Mouse (Mus musculus): ENCODE data around the gene Slc44a3. TPM values are rescaled to one million over a fixed set of nuclear protein-coding genes. Genes with fewer than 3 reads are reported as not detected.

Gene Slc44a3
- polyA plus RNA-seq, 1 experiment = 2.3 TPM

GRCm38 (mm10) chr3:121451404-121451803, 80.8 kb downstream of the Slc44a3 start:
- Histone ChIP-seq H3K4me2 (ENCODE audit: low read depth) (no peak overlapping the region), H3ac (ENCODE audit: control insufficient read depth, insufficient read length) (no peak overlapping the region), H3K79me2 (ENCODE audit: control insufficient read depth, insufficient read depth) (peaks cover 65% of the 10 kb centered on the region), H3K27me3 (ENCODE audit: control insufficient read depth, insufficient read depth, insufficient read length) (no peaks in the 10 kb centered on the region), H3K36me3 (ENCODE audit: control insufficient read depth, insufficient read depth) (peaks cover 57% of the 10 kb centered on the region), H3K4me3 (no peak overlapping the region)
- TF ChIP-seq CEBPB (IDR thresholded peaks at IDR 0.05; ENCODE audit: insufficient read depth, poor library complexity, severe bottlenecking) = no peak

GRCm38 (mm10) chr3:121449527-121449926, 82.7 kb downstream of the Slc44a3 start:
- no peak overlapping the region for H3K4me3 ChIP-seq
- H3K36me3 ChIP-seq (ENCODE audit: control insufficient read depth, insufficient read depth) = peaks cover 41% of the 10 kb centered on the region

GRCm38 (mm10) chr3:121448606-121449005, 83.6 kb downstream of the Slc44a3 start:
- peaks cover 92% of the 10 kb centered on the region for H3K79me2 ChIP-seq (ENCODE audit: control insufficient read depth, insufficient read depth)
- peaks cover 40% of the 10 kb centered on the region for H3K36me3 ChIP-seq (ENCODE audit: control insufficient read depth, insufficient read depth)
- H3K27me3 ChIP-seq (ENCODE audit: control insufficient read depth, insufficient read depth, insufficient read length) = no peaks in the 10 kb centered on the region
- no peak overlapping the region for H3K4me3 ChIP-seq
- H3ac ChIP-seq (ENCODE audit: control insufficient read depth, insufficient read length) = no peak overlapping the region
- TF ChIP-seq MAX (IDR thresholded peaks at IDR 0.05; ENCODE audit: low read depth) = no peak
- TF ChIP-seq CEBPB (IDR thresholded peaks at IDR 0.05; ENCODE audit: insufficient read depth, poor library complexity, severe bottlenecking) = no peak
- TF ChIP-seq POLR2AphosphoS2 (IDR thresholded peaks at IDR 0.05; ENCODE audit: insufficient read length, low read depth) = peak; percentile 65
- TF ChIP-seq TCF12 (IDR thresholded peaks at IDR 0.05; ENCODE audit: insufficient read depth, poor library complexity, severe bottlenecking) = no peak
- no peak for TF ChIP-seq MYOG (IDR thresholded peaks at IDR 0.05; ENCODE audit: control insufficient read depth in 1 of 3, insufficient read depth in 1 of 3, insufficient read length in 2 of 3, low read depth in 2 of 3)
- TF ChIP-seq E2F4 (IDR thresholded peaks at IDR 0.05; ENCODE audit: insufficient read depth) = no peak
- no peak for TF ChIP-seq REST (IDR thresholded peaks at IDR 0.05; ENCODE audit: insufficient read depth, insufficient read length)
- no peak overlapping the region for H3K4me2 ChIP-seq (ENCODE audit: low read depth)

More at GRCm38 (mm10) chr3:121449527-121449926, 82.7 kb downstream of the Slc44a3 start:
- H3K4me2 ChIP-seq (ENCODE audit: low read depth) = no peak overlapping the region
- TF ChIP-seq POLR2AphosphoS2 (IDR thresholded peaks at IDR 0.05; ENCODE audit: insufficient read length, low read depth) (no peak), SRF (IDR thresholded peaks at IDR 0.05; ENCODE audit: control insufficient read depth, insufficient read length, low read depth) (no peak), MYOG (IDR thresholded peaks at IDR 0.05; ENCODE audit: control insufficient read depth in 1 of 3, insufficient read depth in 1 of 3, insufficient read length in 2 of 3, low read depth in 2 of 3) (no peak), POLR2A (IDR thresholded peaks at IDR 0.05; ENCODE audit: insufficient read length, low read depth) (peak; percentile 28), TCF3 (IDR thresholded peaks at IDR 0.05; ENCODE audit: insufficient read length, low read depth) (no peak), TCF12 (IDR thresholded peaks at IDR 0.05; ENCODE audit: insufficient read depth, poor library complexity, severe bottlenecking) (no peak), CEBPB (IDR thresholded peaks at IDR 0.05; ENCODE audit: insufficient read depth, poor library complexity, severe bottlenecking) (peak; percentile 71; the same call in 1 of the 2 replicates), MYOD1 (IDR thresholded peaks at IDR 0.05; ENCODE audit: control insufficient read depth in 1 of 3, insufficient read length in 2 of 3, low read depth in 2 of 3) (no peak), E2F4 (IDR thresholded peaks at IDR 0.05; ENCODE audit: insufficient read depth) (no peak), MAX (IDR thresholded peaks at IDR 0.05; ENCODE audit: low read depth) (no peak), USF1 (IDR thresholded peaks at IDR 0.05; ENCODE audit: low read depth) (no peak)
- H3K27me3 ChIP-seq (ENCODE audit: control insufficient read depth, insufficient read depth, insufficient read length) = no peaks in the 10 kb centered on the region
- peaks cover 83% of the 10 kb centered on the region for H3K79me2 ChIP-seq (ENCODE audit: control insufficient read depth, insufficient read depth)
- no peak overlapping the region for H3ac ChIP-seq (ENCODE audit: control insufficient read depth, insufficient read length)

GRCm38 (mm10) chr3:121448029-121448468, 84.2 kb downstream of the Slc44a3 start:
- TF ChIP-seq MYOG (IDR thresholded peaks at IDR 0.05; ENCODE audit: control insufficient read depth in 1 of 3, insufficient read depth in 1 of 3, insufficient read length in 2 of 3, low read depth in 2 of 3) (no peak), REST (IDR thresholded peaks at IDR 0.05; ENCODE audit: insufficient read depth, insufficient read length) (no peak), MAX (IDR thresholded peaks at IDR 0.05; ENCODE audit: low read depth) (no peak), USF1 (IDR thresholded peaks at IDR 0.05; ENCODE audit: low read depth) (no peak), TCF3 (IDR thresholded peaks at IDR 0.05; ENCODE audit: insufficient read length, low read depth) (no peak), POLR2A (IDR thresholded peaks at IDR 0.05; ENCODE audit: insufficient read length, low read depth) (no peak), POLR2AphosphoS2 (IDR thresholded peaks at IDR 0.05; ENCODE audit: insufficient read length, low read depth) (no peak), E2F4 (IDR thresholded peaks at IDR 0.05; ENCODE audit: insufficient read depth) (no peak), TCF12 (IDR thresholded peaks at IDR 0.05; ENCODE audit: insufficient read depth, poor library complexity, severe bottlenecking) (no peak), CEBPB (IDR thresholded peaks at IDR 0.05; ENCODE audit: insufficient read depth, poor library complexity, severe bottlenecking) (no peak), MYOD1 (IDR thresholded peaks at IDR 0.05; ENCODE audit: control insufficient read depth in 1 of 3, insufficient read length in 2 of 3, low read depth in 2 of 3) (no peak), SRF (IDR thresholded peaks at IDR 0.05; ENCODE audit: control insufficient read depth, insufficient read length, low read depth) (no peak)
- Histone ChIP-seq H3K27me3 (ENCODE audit: control insufficient read depth, insufficient read depth, insufficient read length) (no peaks in the 10 kb centered on the region), H3ac (ENCODE audit: control insufficient read depth, insufficient read length) (no peak overlapping the region), H3K4me3 (no peak overlapping the region), H3K79me2 (ENCODE audit: control insufficient read depth, insufficient read depth) (peaks cover 98% of the 10 kb centered on the region), H3K36me3 (ENCODE audit: control insufficient read depth, insufficient read depth) (peaks cover 42% of the 10 kb centered on the region), H3K4me2 (ENCODE audit: low read depth) (no peak overlapping the region)

GRCm38 (mm10) chr3:121446454-121446853, 85.8 kb downstream of the Slc44a3 start:
- H3ac ChIP-seq (ENCODE audit: control insufficient read depth, insufficient read length) = no peak overlapping the region
- H3K79me2 ChIP-seq (ENCODE audit: control insufficient read depth, insufficient read depth) = peaks cover 99% of the 10 kb centered on the region
- H3K27me3 ChIP-seq (ENCODE audit: control insufficient read depth, insufficient read depth, insufficient read length) = no peaks in the 10 kb centered on the region
- no peak overlapping the region for H3K4me3 ChIP-seq
- TF ChIP-seq MAX (IDR thresholded peaks at IDR 0.05; ENCODE audit: low read depth) (no peak), POLR2AphosphoS2 (IDR thresholded peaks at IDR 0.05; ENCODE audit: insufficient read length, low read depth) (no peak)
- peaks cover 40% of the 10 kb centered on the region for H3K36me3 ChIP-seq (ENCODE audit: control insufficient read depth, insufficient read depth)
- H3K4me2 ChIP-seq (ENCODE audit: low read depth) = no peak overlapping the region

Data from myocyte (in vitro differentiated cells).